Mouse (Mus musculus): ENCODE results near the gene Fmn2.

DNA sequence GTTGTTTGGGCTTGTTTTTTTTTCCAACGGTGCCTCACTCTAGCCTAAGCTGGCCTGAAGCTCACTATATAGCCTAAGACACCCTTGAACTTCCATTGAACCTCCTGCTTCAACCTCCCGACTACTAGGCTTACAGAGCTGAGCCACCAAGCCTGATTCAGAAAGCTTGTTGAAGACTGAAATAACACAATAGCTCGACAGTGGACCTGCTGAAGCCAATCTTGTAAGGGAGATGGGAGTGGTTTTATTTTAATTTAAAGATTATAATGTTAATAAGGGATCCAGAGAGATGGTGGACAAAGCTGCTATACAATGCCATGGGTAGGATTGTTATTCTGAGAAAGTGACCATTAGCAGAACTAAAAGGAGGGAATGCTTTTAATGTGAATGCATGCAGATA is 227.1 kb downstream of the Fmn2 start:
- TF ChIP-seq POLR2A (IDR thresholded peaks at IDR 0.05; ENCODE audit: control insufficient read depth, low read depth, low read length) (no peak), CTCF (IDR thresholded peaks at IDR 0.05; ENCODE audit: control insufficient read depth, insufficient read depth, insufficient replicate concordance, low read depth, low read length) (no peak)

All from testis, adult 2 months (tissue).